Mouse (Mus musculus) left cerebral cortex, adult 18-20 months (tissue): ENCODE results near the gene Mb. TPM values are rescaled to one million over a fixed set of nuclear protein-coding genes. Genes with fewer than 3 reads are reported as not detected.
"Not testable (repeated sequence)": the region's sequence is repeated elsewhere in the genome, so short reads cannot be mapped to it uniquely, and the experiment has no call there.

ENCODE experiments used
- DNase-seq, 2 experiments: peaks; one replicate each; pipeline ENCODE4 v3.0.0; 2021 to 2022; ENCODE audit warnings: low spot score in 2 of 2, mixed read lengths in 1 of 2
- total RNA-seq, 2 experiments: library from RNA; stranded (reverse); gene quantifications; 2 replicates each; pipeline ENCODE4 v1.2.3; 2021

Gene Mb
- total RNA-seq, 2 experiments from 2014 or later = not detected

GRCm38 (mm10) chr15:77066233-77066632, 15.8 kb upstream of the Mb start:
- peak in 1 of 2 experiments; percentile 46 for DNase-seq

GRCm38 (mm10) chr15:77065259-77065852, 14.9 kb upstream of the Mb start:
- no peak for DNase-seq

GRCm38 (mm10) chr15:77062746-77063145, 12.3 kb upstream of the Mb start:
- DNase-seq = no peak

DNA sequence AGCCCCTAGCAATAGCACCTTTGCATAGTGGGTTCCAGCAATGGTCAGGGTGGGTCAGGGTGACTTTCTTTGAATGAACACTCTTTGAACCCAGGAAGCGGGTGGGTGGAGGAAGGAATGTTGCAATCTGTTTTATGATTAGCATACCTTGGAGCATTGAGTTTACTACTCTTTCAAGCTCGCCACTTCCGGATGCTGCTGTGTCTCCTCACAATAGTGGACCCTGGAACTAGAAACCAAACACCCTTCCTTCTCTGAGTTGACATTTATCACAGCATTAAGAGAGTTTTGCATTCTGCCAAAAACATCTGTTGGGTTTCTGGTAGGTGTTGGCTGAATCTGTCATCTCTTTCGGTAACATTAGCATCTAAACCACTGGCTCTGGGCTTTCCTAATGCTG, 8.9 kb upstream of the Mb start:
- not testable (repeated sequence) for DNase-seq

DNA sequence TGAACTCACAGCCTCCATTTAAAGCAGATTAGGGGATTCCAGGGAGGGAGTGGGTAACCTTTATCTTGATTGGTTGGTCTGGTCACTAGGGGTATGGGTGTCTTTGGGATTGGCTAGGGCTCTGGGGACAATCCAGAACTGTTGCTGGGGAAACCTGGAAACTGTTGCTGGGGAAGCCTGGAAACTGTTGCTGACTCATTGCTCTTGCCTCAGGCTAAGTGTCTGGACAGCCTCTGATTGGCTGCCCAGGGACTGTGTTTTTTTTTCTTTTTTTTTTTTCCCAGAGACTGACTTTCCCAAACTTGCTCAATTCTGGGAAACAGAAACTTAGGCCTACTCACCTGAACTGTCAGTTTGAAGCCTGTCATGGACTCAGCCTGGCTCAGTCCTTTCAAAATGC, 8.1 kb upstream of the Mb start:
- DNase-seq = no peak

DNA sequence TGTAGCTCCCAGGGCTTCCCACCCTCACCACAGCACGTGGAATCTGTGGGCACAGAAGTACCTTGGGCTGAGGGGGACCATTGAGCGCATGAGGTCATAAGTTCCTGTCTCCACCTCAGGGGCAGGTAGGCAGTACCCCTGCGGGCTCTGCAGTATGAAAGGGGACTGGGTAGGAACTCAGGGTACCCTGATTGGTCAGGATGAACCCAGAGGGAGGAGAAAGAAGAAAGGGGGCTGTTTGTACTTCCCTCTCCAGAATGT, 6.3 kb upstream of the Mb start:
- no peak for DNase-seq

GRCm38 (mm10) chr15:77056001-77056790, 5.7 kb upstream of the Mb start:
- DNase-seq = peak in 1 of 2 experiments; percentile 38

DNA sequence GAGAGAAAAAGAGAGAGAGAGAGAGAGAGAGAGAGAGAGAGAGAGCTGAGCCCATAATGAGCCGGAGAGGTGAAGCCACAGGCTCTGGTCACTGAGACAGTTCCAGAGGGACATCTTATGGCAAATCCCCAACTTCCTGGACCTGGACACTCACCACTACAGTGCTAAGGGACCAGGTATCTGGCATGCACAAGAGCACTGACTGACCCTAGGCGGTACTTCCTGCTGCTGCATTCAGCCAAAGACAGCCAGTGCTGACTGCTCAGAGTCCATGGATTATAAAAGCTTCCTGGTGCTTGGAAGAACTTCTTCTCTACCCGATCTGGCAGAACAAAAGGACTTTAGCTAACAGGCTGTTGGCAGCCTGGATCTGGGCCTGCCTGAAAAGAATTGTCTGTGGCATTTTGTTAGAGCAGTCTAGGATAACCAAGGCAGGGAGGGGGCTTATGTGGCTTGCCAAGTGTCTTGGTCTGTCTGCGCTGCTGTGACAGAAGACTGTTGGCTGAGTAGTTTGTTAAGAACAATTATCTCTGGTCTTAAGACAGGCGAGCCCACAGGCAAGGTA, 4.2 kb upstream of the Mb start:
- no peak for DNase-seq

- DNase-seq = no peak
Observed at GRCm38 (mm10) chr15:77053021-77053420, 2.6 kb upstream of the Mb start.

- DNase-seq = no peak
Observed at GRCm38 (mm10) chr15:77052176-77052575, 1.7 kb upstream of the Mb start.

DNA sequence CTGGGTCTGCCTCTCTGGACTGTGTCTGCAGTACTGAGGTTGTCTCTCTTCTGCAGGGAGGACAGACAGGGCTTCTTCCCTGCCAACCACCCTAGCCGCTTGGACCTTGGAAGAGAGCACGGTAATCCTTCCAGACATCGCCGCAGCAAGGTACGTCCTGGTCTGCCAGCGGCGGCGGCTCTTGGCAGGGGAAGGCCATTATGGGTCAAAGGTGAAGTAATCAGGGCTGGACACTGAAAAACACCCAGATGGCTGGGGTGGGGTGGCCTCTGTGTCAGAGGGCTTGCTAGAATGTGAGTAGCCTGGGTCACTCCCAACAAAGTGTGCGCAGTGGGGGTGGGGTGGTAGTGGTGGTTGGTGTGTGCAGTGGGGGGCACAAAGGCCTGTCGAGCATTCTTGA, 4.9 kb downstream of the Mb start:
- DNase-seq = no peak

DNA sequence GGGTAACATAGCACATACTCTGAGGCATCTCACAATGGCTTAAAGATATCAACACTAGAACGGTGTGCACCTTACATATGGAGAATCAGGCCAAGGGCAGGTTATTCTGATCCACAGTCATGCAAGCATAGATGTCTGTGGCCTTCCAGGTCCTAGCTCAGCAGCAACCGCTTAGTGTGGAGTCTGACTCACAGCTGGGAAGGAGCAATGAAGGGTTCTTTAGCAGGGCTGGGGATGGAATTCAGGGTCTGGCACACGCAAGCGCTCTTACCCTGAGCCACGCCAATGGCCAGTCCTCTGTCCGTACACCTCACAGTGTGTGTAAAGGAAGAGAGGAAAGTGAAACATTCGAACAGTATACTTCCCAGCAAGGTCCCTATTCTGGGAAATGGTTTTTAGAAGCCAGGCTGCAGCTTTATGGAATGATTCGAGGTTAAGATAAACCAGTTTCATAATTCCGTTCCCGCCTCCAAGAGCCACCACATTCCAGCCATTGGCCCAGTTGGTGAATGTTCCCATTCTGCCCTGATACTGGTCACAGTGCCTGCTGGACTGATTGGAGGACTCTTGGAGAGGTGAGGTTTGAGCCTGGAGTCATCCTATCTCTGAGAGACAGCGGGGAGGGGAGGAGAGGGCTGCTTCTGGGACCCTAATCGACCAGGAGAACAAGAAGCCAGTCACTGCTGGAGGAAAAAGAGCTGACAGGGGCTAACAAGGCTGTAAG, 5.7 kb downstream of the Mb start, which contains the start of gene Apol6:
Gene Apol6 (plus strand): TSS at position 133 of the 724 bp plus-strand sequence.
- DNase-seq = no peak

GRCm38 (mm10) chr15:77040784-77041183, 9.7 kb downstream of the Mb start:
- no peak for DNase-seq

GRCm38 (mm10) chr15:77039211-77039700, 11.2 kb downstream of the Mb start:
- no peak for DNase-seq

GRCm38 (mm10) chr15:77037278-77038161, 12.9 kb downstream of the Mb start:
- DNase-seq = no peak

- no peak for DNase-seq
Observed at GRCm38 (mm10) chr15:77036989-77037277, 13.5 kb downstream of the Mb start.

DNA sequence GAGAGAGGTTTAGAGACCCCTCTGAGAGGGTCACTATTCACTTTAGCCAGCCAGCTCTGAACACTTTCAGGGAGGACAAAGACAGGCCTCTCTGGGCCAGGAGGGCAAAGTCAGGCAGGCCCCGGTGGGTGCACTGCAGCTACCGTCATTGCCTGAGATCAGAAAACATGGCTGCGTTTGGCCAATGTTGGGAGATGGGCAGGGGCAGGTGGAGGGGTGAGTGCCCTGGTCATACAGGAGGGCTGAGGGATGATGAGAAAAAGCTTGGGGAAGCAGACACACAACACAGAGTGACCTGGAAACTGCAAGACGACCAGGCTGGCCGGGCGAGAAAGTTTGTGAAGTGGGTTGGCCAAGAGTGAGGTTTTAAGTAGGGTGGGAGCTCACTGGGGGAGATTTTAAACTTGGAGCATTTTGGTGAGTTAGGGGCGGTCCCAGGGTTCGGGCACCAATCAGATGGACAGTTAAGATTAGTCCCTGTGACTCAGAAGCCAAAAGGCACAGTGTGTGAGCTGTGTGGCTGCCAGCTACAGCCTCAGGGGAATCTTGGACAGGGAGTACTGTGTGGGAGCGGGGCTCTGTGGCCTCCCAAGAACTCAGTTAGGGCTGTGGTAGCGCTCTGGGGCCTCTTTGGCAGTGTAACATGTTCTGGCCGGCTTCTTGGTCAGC, 14.0 kb downstream of the Mb start:
- DNase-seq = peak; percentile 28 to 40

- no peak for DNase-seq
Observed at GRCm38 (mm10) chr15:77035643-77036042, 14.8 kb downstream of the Mb start.

- no peak for DNase-seq
Observed at GRCm38 (mm10) chr15:77034526-77034925, 15.9 kb downstream of the Mb start.

DNA sequence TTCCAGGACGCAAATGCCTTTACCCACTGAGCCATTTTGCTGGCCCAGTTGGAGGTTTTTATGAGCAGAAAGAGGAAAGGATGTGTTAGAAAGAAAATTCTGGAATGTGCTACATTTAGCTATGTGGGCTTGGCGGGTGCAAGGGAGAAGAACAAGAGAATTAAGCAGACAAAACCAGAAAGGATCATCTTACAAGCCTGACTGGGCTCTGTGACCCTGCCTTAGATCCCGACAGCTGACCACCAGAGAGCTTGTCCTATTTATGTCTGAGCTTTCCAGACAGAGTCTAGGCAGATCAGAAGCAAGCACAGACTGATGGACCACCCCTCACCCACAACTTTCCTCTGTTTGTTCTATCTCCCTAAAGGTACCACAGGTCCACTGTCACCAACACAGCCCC, 19.2 kb downstream of the Mb start:
- no peak for DNase-seq
